Mouse (Mus musculus): ENCODE measurements at regions not wholly inside any gene's neighbourhood (a gene's known extent, or its start where the extent isn't known, plus 50 kb on each side); places are given as distances from the start of the nearest gene placed in this dataset.
"Not testable (repeated sequence)": the region's sequence is repeated elsewhere in the genome, so short reads cannot be mapped to it uniquely, and the experiment has no call there.

DNA sequence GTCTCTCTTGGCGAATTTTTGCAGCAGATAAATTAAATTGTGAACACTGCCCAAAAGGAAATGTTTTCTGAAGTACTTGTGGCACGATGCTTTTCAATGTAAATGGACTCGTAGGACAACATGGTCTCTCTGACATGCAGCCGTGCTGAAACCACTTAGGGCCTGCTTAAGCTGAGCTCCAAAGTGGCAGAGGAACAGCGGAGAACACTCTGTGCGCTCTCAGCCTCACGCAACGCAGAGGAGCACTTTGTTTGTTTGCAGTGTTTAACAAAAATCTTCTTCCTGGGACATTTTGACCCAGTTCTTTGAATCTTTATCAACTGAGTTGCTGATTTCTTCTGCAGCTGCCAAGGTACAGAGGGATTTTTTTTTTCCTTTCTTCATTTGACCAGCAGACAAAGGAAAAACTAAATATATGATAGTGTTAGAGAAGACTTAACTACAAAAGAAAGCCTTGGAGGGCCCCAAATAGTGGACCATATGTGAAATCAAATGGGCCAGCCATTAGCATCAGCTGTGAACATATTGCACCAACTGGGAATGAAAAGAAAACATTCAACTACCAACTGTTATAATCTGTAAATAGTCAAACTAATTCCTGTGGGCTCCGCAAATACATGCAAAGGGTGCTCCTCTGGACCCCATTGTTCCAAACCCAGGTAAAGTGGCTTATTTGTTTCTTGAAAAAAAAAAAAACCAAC, 639.5 kb downstream of the Rwdd3 start:
- DNase-seq (ENCODE audit: low spot score) = no peak

- no peak for DNase-seq (ENCODE audit: low spot score)
These were observed 659.8 kb downstream of the Rwdd3 start for GRCm38 (mm10) chr3:120511651-120512050.

DNA sequence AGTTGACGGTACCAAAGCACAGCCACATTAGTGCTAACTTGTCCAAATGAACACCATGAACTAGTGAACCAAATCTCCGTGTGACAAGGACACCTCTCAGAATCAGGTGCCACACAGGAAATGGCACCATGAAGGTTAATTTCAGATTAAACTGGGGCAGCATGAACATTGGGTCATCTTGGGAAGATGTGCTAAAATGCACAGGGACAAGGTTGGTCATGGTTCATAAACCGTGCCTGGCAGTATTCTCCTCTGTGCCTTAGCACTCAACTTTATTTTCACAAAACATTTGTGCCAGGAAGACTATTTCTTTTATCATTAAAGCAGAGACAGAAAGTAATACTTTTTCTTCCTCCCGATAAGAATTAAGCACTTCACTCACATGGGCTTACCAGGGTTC, 672.6 kb downstream of the Rwdd3 start:
- DNase-seq (ENCODE audit: low spot score) = no peak

GRCm38 (mm10) chr3:120477934-120478333, 693.6 kb downstream of the Rwdd3 start:
- no peak for DNase-seq (ENCODE audit: low spot score)

DNA sequence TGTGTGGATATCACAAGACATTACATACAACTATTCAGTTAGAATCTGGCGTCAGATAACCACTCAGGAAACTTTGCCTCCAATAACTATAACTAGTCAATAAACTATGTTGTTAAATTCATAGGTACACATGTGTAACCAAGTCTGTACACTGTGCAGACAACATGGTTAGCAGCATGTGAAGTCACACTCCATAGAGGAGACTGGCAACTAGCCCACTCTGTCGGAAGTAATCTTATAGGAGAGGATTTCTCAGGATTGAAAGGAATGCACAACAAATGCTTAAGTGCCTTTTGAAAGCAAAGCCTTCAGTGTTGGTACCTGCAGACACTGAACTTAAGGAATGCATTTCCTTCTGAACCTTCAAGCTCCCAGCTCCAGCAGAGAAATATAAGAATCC, 693.0 kb upstream of the Ptbp2 start:
- no peak for DNase-seq (ENCODE audit: low spot score)

- peak; percentile 61 for DNase-seq (ENCODE audit: low spot score)
These were observed 689.4 kb upstream of the Ptbp2 start for GRCm38 (mm10) chr3:120473645-120474038.

- DNase-seq (ENCODE audit: low spot score) = peak; percentile 26
These were observed 688.7 kb upstream of the Ptbp2 start for GRCm38 (mm10) chr3:120472687-120473644.

- peak; percentile 2 for DNase-seq (ENCODE audit: low spot score)
These were observed 687.7 kb upstream of the Ptbp2 start for GRCm38 (mm10) chr3:120471878-120472444.

DNA sequence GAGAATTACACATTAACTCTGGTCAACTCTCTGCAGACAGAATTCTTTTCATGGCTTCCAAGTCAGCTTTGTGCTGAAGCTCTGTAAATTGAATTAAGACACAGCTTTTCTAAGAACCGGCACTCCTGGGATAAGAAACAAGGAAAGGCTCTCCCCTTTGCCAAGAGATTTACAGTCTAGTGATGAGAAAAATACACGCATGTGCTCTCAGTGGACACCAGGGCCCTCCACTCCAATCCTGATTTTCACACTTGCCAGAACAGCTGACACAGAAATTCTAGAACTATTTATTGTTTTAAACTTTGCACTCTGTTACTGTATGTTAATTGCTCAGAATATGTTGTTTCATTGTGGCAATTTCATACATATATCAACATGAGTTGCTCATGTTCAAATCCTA, 684.6 kb upstream of the Ptbp2 start:
- DNase-seq (ENCODE audit: low spot score) = no peak

GRCm38 (mm10) chr3:120460717-120461116, 676.5 kb upstream of the Ptbp2 start:
- peak; percentile 6 for DNase-seq (ENCODE audit: low spot score)

- no peak for DNase-seq (ENCODE audit: low spot score)
These were observed 673.6 kb upstream of the Ptbp2 start for GRCm38 (mm10) chr3:120457912-120458311.

- no peak for DNase-seq (ENCODE audit: low spot score)
These were observed 656.9 kb upstream of the Ptbp2 start for GRCm38 (mm10) chr3:120441127-120441526.

- no peak for DNase-seq (ENCODE audit: low spot score)
These were observed 646.0 kb upstream of the Ptbp2 start for GRCm38 (mm10) chr3:120430285-120430684.

DNA sequence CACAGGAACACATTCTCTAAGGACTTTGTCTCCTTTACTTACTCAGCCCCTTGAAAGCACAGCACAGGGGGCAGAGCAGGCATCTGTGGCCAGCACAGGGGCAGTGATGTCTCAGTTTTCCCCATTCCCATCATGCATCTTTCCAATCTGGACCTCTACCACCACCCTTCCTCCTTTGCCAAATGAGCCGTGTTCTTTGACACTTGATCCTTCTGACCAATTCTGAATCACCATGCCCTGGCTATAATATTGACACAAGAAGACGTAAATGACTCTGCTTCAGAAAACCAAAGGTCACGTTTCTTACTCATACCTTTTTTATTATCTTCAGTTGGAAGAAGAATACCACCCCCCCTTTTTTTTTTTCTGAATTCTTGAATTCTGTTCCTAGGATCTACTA, 632.4 kb upstream of the Ptbp2 start:
- no peak for DNase-seq (ENCODE audit: low spot score)

DNA sequence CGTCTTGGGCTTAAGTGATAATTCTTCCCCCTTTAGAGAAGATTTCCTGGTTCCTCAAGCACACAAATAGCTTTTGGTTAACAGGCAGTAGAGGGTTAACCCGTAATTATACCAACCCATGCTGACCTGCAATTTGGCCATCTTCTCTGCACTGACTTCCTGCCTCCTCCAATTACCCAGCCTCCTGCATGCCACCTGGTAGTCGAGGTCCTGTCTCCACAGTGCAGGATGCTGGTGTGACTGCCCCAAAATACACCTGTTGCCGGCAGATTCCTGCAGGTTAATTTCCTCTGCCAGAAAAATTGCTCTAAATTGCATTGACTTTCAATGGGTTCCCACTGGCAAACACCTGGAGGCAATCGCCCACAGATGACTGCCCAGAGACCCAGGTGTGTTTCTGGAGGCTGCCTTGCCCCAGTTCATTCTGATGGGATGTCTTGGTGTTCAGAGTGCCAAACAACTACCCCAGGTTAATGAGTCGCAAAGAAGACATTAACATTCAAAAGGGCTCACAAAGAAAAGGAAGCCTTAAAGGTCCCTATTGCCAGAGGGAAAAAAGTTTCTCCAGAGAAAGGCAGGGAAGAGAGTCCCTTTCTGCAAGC, 591.5 kb upstream of the Ptbp2 start:
- no peak for DNase-seq (ENCODE audit: low spot score)

DNA sequence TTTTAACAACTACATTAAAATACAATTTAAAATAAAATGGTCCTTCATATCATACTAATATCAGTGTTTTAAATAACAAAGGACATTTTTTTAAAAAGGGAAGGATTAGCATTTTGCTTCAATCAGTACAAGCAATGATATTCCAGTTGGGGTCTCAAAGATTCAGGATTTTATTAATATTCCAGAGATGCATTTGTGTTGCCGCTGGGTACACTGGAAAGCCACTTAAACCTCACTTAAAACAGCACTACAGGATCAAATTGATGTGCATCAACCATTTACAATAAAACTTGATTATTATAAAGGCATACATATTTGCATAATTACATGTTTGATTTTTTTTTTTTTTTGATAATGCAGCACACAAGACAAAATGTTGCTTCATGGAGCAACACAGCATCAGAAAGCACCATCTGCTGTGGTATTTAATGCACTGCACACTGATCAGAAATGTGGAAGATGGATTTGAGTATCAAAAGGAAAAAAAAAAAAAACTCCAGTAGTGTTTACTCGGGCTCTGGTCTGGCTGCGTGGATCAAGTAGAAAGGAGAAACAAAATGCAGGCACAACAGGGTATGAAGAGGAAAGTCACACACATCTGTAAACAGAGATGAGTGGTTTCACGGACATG, 558.6 kb upstream of the Ptbp2 start:
- DNase-seq (ENCODE audit: low spot score) = no peak

GRCm38 (mm10) chr3:120341882-120342281, 557.6 kb upstream of the Ptbp2 start:
- no peak for DNase-seq (ENCODE audit: low spot score)

GRCm38 (mm10) chr3:120335843-120336585, 551.7 kb upstream of the Ptbp2 start:
- no peak for DNase-seq (ENCODE audit: low spot score)

GRCm38 (mm10) chr3:120307042-120307441, 522.8 kb upstream of the Ptbp2 start:
- not testable (repeated sequence) for DNase-seq (ENCODE audit: low spot score)

DNA sequence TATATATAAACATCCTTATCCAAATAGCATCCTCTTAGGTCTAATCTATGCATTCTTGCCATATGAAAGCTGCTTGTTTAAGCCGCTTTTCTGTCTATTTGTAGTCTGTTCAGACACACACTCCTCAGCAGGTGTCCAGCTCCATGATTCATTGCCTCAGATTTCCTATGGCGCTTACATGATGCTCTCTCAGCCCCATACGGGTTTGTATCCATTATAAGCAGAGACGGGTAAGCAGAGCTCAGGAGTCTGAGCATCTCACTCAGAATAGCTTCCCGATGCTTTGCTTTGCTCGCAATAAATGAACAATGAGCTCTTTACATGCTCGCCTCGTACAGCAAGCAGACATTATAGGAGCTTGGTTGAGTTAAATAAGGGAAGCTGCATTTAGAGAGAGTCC, 521.3 kb upstream of the Ptbp2 start:
- DNase-seq (ENCODE audit: low spot score) = no peak

Measured in retina, embryonic 14.5 days (tissue).